Mouse (Mus musculus): ENCODE data around the gene Mapkapk3.
A peak's percentile ranks its signal among the peaks of the same experiment; 100 is the strongest.

Mapkapk3 gene

DNA sequence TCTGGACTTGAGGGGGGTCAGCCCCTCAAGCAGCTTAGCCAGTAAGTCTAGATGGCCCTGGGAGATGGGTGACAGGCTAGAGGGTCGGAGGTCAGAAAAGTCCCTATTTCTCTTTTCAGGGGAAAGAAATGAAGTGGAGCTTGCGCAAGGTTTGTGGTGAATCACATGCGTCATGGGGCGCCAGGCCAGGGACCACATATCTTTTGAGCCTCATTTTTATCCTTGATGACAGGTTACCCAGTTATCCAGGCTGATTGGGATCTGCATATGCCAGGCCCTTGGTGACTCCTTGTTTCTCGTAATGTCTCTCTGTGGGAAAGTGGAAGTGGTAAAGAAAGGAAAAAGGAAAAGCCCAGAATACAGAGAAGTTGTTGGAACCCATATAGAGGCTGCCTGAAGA, 25.8 kb downstream of the Mapkapk3 start:
- no peak for DNase-seq

DNA sequence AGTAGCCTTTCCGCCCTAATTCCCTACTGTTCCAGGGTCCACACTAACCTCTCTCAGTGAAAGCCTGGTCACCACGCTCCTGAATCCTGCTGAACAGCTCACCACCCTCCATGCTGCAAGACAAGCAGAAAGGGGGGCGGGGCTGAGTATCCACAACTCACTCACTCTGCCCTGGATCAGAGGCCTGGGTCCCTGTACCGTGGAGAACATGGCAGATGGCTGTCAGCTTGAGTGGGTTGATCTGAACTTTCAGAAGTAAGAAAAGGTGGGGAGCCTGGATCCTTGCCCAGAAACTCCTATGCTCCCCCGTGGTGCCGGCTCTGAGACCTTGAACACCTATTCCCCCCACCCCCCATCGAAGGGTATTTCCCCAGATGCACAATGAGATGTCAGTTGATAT, 27.3 kb downstream of the Mapkapk3 start:
- DNase-seq = no peak

DNA sequence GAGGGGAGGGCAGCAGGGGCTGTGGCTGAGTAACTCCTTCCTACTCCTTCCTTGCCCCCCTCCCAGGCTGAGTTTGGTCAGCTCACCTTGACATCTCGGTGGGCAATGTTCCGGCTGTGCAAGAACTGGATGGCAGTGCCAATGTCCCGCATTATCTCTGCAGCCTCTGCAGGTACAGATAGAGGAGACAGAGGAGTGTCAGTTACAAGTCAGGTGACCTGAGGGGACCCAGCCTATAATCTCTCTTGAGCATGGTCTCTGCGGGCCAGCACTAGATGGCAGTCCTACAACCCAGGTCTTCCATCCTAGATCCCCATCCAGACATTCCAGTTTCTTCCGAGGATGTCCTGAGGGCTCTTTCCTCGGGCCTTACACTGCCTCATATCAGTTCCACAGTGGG, 27.9 kb downstream of the Mapkapk3 start:
- DNase-seq = no peak

DNA sequence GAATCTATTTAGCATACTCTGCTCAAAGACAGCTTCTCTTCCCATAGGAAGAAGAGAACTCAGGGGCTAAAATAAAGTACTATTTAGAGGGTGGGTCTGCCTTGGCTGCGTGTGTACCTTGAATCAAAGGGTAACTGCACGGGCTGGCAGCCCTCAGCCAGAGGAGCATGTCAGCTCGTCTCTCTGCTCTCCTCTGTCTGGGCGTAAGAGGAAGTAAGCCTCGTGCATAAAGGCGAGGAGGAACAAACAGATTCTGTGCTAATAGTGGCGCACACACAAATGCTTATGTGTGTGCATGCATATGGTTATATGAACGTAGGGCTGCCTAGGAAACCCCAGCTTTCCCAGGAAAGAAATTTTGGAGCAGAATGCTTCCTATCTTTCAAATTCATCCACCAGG, 28.8 kb downstream of the Mapkapk3 start:
- no peak for DNase-seq

DNA sequence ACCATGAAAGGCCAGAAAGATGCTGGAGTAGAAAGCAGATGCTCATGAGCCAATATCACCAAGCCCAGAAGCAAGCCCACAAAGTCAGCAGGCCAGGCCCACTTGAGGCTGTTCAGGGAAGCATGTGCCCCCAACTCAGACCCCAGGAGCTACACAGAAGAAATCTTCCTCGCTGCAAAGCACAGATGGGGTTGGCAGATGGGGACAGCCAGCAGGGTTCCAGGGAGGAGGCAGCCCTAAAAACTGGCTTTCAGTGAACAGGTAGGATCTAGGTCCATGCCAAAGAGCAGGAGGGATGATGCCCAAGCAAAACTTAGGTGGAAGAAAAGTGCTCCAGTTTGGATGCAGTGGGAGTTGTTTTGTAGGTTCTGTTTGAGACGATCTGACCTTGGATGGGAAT, 29.2 kb downstream of the Mapkapk3 start:
- DNase-seq = no peak

DNA sequence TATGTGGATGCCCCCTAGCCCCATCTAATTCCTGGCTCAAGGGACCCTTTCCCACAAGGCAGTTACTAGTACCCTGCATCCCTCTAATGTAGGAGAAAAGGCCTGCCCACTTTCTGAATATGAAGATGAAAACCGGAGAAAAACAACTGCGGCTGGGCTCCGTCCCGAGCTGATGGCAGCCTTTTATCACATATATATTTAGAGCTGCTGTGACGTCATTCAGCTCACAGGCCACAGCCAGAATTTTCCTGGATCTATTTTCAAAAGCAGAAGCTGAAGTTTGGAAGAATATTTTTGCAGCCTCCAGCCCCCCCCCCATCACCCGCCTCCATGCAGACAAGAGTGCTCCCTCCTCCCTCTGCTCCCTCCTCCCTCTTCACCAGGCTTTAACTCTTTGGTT, 30.1 kb downstream of the Mapkapk3 start:
- no peak for DNase-seq

DNA sequence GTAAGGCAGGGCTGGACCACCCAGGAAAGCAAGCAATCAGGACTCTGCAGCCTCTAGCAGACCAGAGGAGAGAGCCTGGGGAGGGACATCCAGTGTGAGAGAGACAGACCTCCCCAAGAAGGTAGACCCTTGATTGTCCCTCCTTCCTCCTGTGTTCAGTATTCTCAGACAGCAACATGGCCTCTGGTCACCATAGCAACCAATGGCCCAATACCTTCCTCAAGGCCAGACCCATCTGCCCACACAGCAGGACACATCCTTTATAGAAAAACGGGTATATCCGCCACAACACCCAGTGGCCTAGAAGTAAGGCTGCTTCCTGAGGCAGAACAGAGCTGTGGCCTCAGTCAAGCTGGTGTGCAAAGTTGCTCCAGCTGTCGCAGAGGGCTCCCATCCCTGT, 34.1 kb downstream of the Mapkapk3 start:
- no peak for DNase-seq

DNA sequence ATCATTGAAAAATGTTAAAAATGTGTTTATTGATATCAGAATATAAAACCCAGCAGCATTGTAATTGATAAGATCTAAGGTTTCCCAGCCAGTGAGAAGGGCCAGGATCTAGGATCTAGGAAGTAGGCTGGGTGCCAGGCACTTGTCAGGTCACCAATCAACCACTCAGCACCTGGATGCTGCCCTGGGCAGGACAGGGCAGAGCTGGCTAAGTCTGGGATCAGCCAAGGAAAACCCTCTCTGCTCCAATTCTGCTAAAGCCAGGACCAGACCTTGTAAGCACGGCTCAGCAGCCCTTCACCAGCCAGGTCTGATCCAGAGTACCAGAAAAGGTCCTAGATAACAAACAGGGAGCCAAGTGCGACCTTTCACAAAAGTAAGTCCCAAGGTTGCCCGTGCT, 34.8 kb downstream of the Mapkapk3 start:
- peak; percentile 65 for DNase-seq

DNA sequence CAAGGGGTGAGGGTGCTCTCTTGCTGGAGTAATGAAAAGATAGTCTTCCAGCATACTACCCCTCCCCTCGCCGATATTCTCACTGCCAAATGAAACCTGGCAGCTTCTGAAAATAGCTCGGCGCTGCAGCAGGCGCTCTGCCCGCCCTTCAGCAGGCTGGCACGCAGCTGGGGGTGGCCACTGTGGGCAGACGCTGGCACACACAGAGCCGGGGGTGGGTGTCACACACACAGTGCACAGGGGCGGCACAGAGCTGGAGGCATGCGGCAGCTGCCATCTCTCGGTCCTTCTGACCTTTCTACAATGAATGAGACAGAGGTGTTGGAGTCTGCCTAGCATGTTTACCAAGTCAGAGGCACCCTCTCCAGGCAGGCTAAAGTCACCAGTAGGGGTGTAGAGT, 35.2 kb downstream of the Mapkapk3 start:
- peak; percentile 62 for DNase-seq

DNA sequence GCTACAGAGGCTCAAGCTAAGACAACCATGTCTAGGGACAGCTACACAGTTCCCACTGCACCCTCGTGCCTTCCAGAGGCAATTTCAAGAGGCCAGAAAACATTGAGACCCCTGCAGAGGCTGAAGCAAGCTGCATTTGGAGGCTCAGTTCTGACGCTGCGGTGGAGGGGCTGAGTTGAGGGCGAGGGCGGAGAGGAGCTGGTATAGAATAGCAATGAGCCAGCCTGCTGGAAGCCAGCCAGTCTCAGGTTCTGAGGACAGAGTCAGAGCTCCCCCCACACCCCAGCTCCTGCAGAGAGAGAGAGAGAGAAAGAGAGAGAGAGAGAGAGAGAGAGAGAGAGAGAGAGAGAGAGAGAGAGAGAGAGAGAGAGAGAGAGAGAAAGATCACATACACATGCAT, 37.5 kb downstream of the Mapkapk3 start:
- no peak for DNase-seq

DNA sequence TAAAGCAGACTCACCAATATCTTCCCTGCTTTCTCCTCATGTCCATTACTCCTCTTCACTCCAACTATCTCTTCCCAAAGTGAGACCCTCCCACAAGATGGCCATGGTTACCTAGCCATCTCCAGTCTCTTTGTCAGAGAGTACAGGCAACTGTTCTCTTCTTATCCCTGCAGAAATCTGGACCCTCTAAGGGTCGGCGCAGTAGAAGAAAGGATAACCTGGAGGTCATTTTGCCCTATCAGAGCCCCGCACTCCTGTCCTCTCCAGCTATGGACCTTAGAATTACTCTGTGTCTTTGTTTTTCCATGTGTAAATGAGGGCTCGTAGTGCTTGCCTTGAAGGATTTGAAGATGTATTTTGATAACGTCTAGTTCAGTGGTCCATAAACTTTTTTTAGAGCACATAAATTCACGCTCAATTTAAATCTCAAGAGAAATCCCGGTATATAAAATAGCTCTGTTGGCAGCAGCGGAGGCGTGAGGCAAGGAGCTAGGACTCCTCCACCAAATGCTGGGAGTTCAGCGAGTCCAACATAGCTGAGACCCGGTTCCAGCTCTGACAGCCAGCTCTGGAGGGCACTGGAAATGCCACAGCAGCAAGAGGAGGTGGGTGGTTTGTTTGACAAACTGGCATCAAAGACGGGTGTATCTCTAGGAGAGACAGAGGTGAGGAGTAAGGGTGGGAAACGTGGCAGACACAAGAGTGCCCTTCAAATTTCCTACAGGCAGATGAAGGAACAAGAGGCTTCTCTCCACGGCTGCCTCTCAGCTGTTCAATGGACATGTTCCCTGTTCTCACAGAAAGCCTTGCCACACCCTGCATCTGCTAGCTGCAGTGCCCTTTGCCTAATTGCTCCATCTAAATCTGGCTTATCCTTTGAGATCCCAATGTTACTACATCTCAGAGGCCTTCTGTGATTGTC, 39.0 kb downstream of the Mapkapk3 start:
- no peak for DNase-seq

DNA sequence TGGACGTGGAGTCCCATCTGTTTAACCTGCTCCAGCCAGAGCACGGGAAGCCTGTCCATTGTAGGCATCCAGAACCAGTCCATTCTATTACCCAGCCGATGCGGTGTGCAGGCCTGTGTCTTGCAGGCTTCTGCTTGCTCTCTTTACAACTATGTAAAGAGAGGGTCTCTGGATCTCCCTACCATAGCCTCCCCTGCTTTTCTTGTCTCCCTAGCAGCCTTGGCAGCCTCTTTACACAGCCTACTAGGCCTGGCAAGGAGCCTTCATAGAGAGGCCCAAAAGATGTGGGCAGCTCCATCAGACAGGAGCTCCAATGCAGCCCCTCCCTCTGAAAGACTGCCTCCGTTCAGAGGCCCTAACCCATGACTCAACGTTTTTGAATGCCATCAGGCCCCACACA, 40.5 kb downstream of the Mapkapk3 start:
- no peak for DNase-seq

DNA sequence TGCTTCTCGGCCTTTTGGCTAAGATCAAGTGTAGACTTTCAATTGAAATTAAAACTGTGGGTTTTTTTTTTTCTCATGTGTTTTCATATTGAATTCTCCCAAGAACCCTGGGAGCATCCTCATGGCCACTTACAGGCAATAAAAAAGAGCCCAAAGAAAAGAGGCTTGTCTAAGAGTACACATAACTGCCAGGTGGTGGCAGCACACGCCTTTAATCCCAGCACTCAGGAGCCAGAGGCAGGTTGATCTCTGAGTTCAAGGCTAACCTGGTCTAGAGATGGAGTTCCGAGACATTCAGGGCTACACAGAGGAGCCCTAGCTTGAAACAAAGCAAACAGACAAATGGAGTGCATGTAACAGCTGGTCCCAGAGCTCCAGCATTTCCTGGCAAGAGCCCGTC, 43.5 kb downstream of the Mapkapk3 start:
- DNase-seq = peak; percentile 44

DNA sequence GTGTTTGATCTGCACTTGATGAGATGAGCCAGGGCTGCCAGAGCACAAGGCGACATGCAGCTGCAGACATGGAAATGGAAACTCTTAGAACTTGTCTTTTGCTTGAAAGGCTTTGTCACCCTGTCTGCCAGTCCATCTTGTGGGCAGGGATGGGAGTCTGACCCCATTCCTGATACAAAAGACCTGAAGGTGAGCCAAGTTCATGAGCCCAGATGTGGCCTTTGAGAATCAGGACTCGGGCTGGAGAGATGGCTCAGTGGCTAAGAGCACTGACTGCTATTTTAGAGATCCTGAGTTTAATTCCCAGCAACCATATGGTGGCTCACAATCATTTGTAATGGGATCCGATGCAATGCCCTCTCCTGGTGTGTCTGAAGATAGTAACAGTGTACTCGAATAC, 44.4 kb downstream of the Mapkapk3 start:
- DNase-seq = no peak

DNA sequence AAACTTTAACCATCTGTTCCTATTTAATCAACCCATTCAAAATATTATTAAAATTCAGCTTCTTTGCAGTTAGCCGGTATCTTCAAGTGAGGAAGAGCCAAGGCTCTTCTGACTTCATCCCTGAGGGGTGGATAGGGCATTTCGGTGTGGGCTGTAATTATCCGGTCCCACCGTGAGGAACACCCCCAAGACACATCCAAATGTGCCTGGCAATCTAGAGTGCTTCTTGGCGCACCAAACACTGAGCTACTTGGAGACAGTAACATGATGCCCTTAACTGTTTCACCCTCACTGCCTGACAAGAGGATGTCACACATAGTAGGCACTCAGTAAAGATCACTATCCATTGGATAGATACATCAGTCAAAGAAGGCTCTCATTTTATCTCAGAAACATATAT, 53.5 kb downstream of the Mapkapk3 start:
- DNase-seq = no peak

DNA sequence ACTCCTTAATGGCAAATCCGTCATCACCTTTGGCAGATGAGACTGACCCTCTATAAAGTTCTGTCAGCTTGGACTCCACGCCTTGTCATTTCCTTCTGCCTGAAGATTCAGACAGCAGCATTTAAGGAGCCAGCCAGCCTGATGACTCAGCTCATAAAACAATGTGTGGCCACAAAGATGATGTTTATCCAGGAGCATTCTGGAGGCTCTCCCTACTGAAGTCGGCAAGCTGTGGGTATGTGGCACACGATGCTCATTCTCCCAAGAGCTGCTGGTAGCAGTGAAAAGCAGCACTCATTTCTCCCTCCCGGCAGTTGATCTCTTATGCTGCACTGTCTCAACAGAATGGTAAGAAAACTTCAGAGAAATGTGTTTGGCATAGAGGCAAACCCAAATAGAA, 54.4 kb downstream of the Mapkapk3 start:
- DNase-seq = no peak

DNA sequence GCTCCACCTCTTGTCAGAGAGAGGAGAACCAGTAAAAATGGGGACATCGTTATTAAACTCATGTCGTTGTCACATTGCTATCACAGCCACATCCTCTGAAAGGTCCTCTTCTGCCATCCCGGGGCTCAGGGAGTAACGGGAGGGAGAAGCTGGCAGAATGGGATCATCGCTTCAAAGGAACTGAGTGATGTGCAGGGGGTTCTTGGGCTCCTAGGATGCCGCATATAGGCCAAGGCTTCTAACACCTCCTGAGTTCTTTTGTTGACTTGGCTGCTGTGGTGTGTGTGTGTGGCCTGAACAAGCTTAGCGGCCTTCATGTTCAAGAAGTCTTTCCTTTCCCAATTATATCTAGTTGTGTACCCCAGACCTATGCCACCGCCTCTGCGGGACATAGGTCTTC, 57.5 kb downstream of the Mapkapk3 start:
- no peak for DNase-seq

DNA sequence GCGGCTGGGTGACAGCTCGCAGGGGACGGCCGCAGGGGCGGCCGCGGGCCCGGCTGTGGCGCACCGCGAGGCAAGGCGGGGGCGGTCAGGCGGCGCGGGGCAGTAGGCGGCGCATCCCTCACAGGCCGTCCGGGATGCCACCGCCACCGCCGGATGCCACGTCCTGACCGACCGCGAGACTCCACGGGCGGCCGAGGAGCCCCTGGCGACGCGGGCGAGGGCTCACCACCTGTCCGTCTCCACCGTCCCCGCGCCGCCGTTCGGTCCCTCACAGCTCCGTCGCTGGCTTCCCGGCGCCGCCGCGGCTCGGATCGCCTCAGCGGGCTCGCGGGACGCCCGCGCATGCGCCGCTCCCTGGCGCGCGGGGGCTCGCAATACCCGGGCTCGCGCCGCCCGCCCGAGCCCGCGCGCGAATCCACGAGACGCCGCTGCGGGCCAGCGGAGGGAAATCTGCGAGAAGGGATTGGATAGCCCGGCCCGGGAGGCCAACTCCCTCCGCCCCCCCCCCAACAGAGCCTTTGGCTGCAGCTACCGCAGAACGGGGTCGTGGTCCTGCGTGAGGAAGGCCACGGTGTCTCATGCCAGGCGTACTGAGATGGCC, 58.0 kb downstream of the Mapkapk3 start, which contains the start of gene Dock3:
Gene Dock3, minus strand, starts transcription at position 371 of the 601 bp plus-strand sequence.
- DNase-seq = peak; percentile 57

DNA sequence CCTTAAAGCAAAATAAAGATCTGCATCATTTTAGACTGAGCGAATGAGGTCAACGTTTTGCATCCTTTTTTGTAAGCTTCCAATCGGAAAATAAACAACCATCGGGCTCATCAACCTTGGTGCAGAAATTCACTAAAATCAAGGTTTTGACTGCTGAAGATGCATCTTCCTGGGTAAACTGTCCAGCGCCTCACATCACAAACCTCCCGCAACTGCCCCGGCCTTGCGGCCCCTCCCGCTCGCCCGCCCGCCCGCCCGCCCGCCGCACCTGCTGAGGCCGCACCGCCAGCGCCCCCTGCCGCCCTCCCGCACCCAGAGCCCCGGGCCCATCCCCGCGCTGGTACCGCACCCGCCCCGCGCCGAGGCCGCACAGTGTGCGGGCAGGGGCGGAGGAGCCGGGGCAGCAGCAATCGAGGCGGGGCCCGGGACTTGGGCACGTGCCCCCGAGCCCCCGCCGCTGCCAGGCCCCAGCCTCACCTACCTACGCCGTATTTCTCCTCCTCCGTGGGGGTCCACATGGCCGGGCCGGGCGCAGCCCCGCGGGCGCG, 58.6 kb downstream of the Mapkapk3 start:
- no peak for DNase-seq

DNA sequence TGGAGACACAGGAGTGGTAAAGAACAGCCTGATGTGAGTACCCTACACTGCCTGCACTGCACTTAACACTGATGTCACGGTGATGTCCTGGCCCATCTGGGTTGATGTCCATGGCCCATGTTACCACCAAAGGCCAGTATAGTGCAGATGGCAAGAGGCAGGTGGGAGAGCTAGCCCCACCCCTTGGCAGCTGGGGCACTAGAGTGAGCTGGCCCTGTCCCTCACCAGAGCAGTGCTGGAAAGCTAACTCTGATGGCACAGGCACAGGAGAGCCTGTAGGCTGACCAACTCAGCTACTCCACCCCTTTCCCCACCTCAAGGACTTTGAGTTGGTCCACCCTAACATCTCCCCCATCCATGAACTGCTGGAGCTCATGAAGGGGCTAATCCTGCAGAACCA, 65.1 kb downstream of the Mapkapk3 start:
- no peak for DNase-seq
